Mouse (Mus musculus) E14TG2a.4 (cell line): ENCODE measurements around the gene Rrp1b.

Experiments used
- CTCF ChIP-seq: conservative IDR thresholded peaks from 2 replicates; pipeline ENCODE4 v1.5.1; 2014; ENCODE audit warnings: low read length
- POU5F1 ChIP-seq: IDR thresholded peaks from 2 replicates; pipeline ENCODE4 v1.6.1; 2014; ENCODE audit warnings: low read length, borderline replicate concordance

- no peak for TF ChIP-seq CTCF
- no peak for TF ChIP-seq POU5F1
Measured at GRCm38 (mm10) chr17:31992004-31992403, 43.9 kb upstream of the Rrp1b start.
